Mouse (Mus musculus) megakaryocyte, embryonic 14.5 days (primary cell): ENCODE measurements around the gene Grip1. TPM values are rescaled to one million over a fixed set of nuclear protein-coding genes. Genes with fewer than 3 reads are reported as not detected.
"Not testable (repeated sequence)": the region's sequence is repeated elsewhere in the genome, so short reads cannot be mapped to it uniquely, and the experiment has no call there.

ENCODE experiments used
- H3K27me3 ChIP-seq: replicated peaks from 2 replicates; pipeline ENCODE3; 2012; ENCODE audit warnings: inconsistent platforms
- H3K36me3 ChIP-seq: replicated peaks from 2 replicates; pipeline ENCODE3; 2012; ENCODE audit warnings: low read length, inconsistent platforms, mixed read lengths
- H3K4me1 ChIP-seq: 2 replicates; pipeline ENCODE4 v1.6.1; 2012; ENCODE audit warnings: inconsistent platforms
- H3K4me3 ChIP-seq: replicated peaks from 2 replicates; pipeline ENCODE3; 2012; ENCODE audit warnings: moderate library complexity, mild to moderate bottlenecking, inconsistent platforms
- H3K9me3 ChIP-seq: 2 replicates; pipeline ENCODE4 v1.6.1; 2012; ENCODE audit warnings: inconsistent platforms
- FLI1 ChIP-seq: IDR thresholded peaks from 2 replicates; pipeline ENCODE4 v1.6.1; 2012; ENCODE audit warnings: low read length, inconsistent platforms, mixed read lengths
- GATA1 ChIP-seq: IDR thresholded peaks from 3 replicates; pipeline ENCODE4 v1.6.1; 2012; ENCODE audit warnings: mixed read lengths, low read length, inconsistent platforms, borderline replicate concordance
- polyA plus RNA-seq: library from polyadenylated mRNA; stranded (reverse); fragments of >175 nt; gene quantifications from 2 replicates; pipeline ENCODE4 v1.2.3, GENCODE M21; 2012; ENCODE audit warnings: low replicate concordance; ENCODE audit not compliant: insufficient read depth

Grip1 gene
- polyA plus RNA-seq, 1 experiment, result 0.08 TPM

- TF ChIP-seq GATA1 (no peak), FLI1 (no peak)
- Histone ChIP-seq H3K27me3 (no peaks in the 10 kb centered on the region), H3K36me3 (peaks cover 98% of the 10 kb centered on the region), H3K4me1 (no peaks in the 10 kb centered on the region; the same call in 1 of the 2 replicates), H3K9me3 (no peaks in the 10 kb centered on the region), H3K4me3 (no peak overlapping the region)
Observed at GRCm38 (mm10) chr10:120097564-120097963, 643.9 kb downstream of the Grip1 start.

DNA sequence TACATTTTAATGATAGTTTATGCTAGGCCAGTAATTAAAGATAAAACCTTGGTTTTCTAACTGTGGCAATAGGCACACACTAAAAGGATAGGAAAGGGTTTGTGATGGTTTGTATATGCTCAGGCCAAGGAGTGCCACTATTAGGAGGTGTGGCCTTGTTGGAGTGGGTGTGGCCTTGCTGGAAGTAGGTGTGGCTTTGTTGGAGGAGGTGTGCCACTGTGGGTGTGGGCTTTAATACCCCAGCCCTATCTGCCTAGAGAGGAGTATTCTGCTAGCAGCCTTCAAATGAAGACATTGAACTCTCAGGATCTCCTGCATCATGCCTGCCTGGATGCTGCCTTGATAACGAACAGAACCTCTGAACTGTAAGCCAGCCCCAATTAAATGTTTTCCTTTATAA lies 647.2 kb downstream of the Grip1 start:
- TF ChIP-seq FLI1 (no peak), GATA1 (no peak)
- peaks cover 97% of the 10 kb centered on the region for H3K36me3 ChIP-seq
- no peak overlapping the region for H3K4me3 ChIP-seq
- no peaks in the 10 kb centered on the region for H3K27me3 ChIP-seq
- no peaks in the 10 kb centered on the region for H3K9me3 ChIP-seq
- H3K4me1 ChIP-seq, result peaks cover 15% of the 10 kb centered on the region

GRCm38 (mm10) chr10:120111691-120112319 lies 658.2 kb downstream of the Grip1 start:
- Histone ChIP-seq H3K27me3 (no peaks in the 10 kb centered on the region), H3K9me3 (peaks cover 6% of the 10 kb centered on the region; the same call in 1 of the 2 replicates), H3K4me3 (peak overlapping the region; percentile 99), H3K36me3 (peaks cover 51% of the 10 kb centered on the region), H3K4me1 (peaks cover 18% of the 10 kb centered on the region)
- no peak for TF ChIP-seq FLI1
- no peak for TF ChIP-seq GATA1

DNA sequence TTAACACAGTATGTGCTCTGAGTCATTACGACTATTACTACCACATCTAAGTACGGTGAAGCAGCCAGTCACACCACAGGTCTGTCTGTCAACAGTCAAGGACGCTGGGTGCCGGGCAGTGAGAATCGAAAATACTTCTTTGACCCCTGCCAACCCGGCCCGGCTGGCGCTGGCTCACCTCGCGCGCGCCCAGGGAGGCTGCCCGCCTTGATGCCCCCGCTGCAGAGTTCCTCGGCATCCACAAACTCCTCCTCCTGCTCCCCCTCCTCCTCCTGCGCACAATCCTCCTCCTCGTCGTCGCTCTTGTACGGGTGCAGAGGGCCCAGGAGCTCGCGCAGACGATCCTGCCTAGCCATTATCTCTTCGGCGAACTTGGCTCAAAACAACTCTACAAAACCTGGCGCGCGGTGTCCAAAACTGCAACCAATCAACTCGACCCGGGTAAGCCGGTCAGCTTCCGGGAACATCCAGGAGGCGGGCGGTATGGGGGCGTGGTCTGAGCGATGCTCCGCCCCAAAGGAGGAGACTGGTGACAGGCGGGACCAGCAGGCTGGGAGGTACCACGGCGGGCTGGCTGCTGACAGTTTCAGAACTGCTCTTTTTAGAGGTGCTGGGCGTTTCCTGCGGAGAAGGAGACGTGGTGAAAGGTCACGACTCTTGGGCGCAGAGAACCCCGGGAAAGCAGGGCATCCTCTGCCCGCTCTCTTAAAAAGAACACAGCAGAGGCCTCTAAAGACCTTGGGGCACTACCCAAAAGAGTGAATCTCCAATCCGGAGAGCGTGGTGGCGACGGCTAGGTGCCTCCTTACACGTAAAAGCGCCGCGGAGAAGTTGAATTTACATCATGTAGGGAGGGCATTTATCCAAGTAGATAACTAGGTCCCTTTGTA lies 659.1 kb downstream of the Grip1 start, which contains the start of gene Helb:
Gene Helb (minus strand): TSS at position 481 of the 890 bp plus-strand sequence.
- Histone ChIP-seq H3K4me1 (peaks cover 18% of the 10 kb centered on the region), H3K4me3 (peak within 1 kb of the TSS; percentile 99), H3K36me3 (peaks cover 42% of the 10 kb centered on the region), H3K27me3 (no peaks in the 10 kb centered on the region), H3K9me3 (peaks cover 6% of the 10 kb centered on the region; the same call in 1 of the 2 replicates)
- TF ChIP-seq GATA1, result no peak
- no peak for TF ChIP-seq FLI1

DNA sequence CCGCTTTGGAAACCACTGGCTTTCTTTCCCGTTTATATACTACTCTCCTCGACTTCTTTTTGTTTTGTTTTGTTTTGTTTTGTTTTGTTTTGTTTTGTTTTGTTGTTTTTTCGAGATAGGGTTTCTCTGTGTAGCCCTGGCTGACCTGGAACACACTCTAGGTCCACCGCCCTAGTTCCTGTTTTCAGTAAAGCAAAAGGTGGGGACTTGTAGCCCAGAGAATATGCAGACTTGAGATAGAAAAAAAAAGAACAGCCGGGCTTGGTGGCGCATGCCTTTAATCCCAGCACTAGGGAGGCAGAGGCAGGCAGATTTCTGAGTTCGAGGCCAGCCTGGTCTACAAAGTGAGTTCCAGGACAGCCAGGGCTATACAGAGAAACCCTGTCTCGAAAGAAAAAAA lies 659.9 kb downstream of the Grip1 start:
- peak overlapping the region; percentile 99 for H3K4me3 ChIP-seq

DNA sequence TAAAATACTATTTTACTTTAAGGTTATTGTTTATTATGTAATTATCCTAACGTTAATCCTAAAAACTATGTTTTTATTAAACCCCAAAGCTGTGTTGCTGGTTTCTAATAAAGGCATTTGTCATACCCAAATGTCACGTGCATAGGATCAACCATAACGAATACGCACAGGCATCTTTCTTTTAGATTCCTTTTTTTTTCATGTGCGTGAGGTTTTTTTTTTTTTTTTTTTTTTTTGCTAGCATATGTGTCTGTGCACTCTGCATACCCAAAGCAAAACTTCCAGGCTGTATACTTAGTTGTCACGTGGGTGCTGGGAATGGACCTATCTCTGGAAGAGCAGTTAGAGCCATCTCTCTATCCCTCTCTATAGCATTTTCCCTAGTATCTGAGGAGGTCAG lies 660.4 kb downstream of the Grip1 start:
- H3K36me3 ChIP-seq, result peaks cover 31% of the 10 kb centered on the region
- H3K9me3 ChIP-seq, result peaks cover 6% of the 10 kb centered on the region; the same call in 1 of the 2 replicates
- H3K4me1 ChIP-seq, result peaks cover 18% of the 10 kb centered on the region
- H3K27me3 ChIP-seq, result no peaks in the 10 kb centered on the region
- TF ChIP-seq GATA1 (no peak), FLI1 (no peak)
- H3K4me3 ChIP-seq, result no peak overlapping the region

More for the DNA sequence above, 659.9 kb downstream of the Grip1 start:
- Histone ChIP-seq H3K36me3 (peaks cover 36% of the 10 kb centered on the region), H3K4me1 (peaks cover 18% of the 10 kb centered on the region)
- H3K9me3 ChIP-seq, H3K27me3 ChIP-seq: not testable (repeated sequence)

GRCm38 (mm10) chr10:120114493-120114892 lies 660.9 kb downstream of the Grip1 start:
- no peak for TF ChIP-seq FLI1
- no peak for TF ChIP-seq GATA1
- Histone ChIP-seq H3K27me3 (no peaks in the 10 kb centered on the region), H3K36me3 (peaks cover 26% of the 10 kb centered on the region), H3K9me3 (peaks cover 6% of the 10 kb centered on the region; the same call in 1 of the 2 replicates), H3K4me3 (no peak overlapping the region), H3K4me1 (peaks cover 18% of the 10 kb centered on the region)

DNA sequence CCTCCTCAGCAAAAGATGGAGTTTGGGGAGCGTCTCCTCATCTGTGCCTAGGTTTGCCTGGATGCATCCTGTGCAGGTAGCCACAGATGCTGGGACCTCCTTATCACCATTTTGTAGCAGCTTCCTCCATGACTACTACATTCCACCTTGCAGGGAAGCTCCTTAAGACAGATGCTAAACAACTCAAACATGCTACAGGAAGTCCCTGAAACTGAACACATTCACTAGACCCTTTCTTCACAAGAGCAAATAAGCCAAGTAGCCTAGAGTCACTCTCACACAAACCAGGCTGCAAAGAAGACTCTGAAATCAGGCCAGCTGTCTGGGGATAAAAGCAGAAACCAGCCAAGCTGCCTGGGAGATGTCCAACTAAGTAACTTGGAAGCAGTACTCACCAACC lies 661.6 kb downstream of the Grip1 start:
- peaks cover 24% of the 10 kb centered on the region for H3K36me3 ChIP-seq
- peak overlapping the region; percentile 62 for H3K4me3 ChIP-seq
- H3K9me3 ChIP-seq, result peaks cover 10% of the 10 kb centered on the region
- no peak for TF ChIP-seq FLI1
- TF ChIP-seq GATA1, result no peak
- H3K27me3 ChIP-seq, result no peaks in the 10 kb centered on the region
- peaks cover 23% of the 10 kb centered on the region for H3K4me1 ChIP-seq

DNA sequence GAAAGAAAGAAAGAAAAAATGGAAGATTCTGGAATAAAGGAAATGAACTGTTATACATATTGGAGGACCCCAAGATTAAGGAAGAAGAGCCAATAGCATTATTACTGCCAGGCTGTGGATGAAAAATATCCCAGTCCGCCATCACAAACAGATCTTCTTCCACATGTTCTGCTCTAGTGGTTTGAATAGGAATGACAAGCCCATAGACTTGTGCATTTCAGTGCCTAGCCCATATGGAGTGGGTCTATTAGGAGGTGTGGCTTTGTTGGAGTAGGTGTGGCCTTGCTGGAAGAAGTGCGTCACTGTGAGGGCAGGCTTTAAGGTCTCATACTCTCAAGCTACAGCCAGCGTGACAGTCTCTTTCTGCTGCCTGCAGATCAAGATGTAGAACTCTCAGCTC lies 670.1 kb downstream of the Grip1 start:
- H3K4me3 ChIP-seq, result no peak overlapping the region
- peaks cover 46% of the 10 kb centered on the region for H3K4me1 ChIP-seq
- peaks cover 4% of the 10 kb centered on the region for H3K9me3 ChIP-seq
- H3K36me3 ChIP-seq, result peaks cover 7% of the 10 kb centered on the region
- TF ChIP-seq GATA1 (no peak), FLI1 (no peak)
- H3K27me3 ChIP-seq, result no peaks in the 10 kb centered on the region
